Mouse (Mus musculus): Measurements from ENCODE around the gene Anapc2. TPM values are rescaled to one million over a fixed set of nuclear protein-coding genes. Genes with fewer than 3 reads are reported as not detected.

Gene Anapc2
- 116 TPM for polyA plus RNA-seq (2017; shearing (Covaris generic))

DNA sequence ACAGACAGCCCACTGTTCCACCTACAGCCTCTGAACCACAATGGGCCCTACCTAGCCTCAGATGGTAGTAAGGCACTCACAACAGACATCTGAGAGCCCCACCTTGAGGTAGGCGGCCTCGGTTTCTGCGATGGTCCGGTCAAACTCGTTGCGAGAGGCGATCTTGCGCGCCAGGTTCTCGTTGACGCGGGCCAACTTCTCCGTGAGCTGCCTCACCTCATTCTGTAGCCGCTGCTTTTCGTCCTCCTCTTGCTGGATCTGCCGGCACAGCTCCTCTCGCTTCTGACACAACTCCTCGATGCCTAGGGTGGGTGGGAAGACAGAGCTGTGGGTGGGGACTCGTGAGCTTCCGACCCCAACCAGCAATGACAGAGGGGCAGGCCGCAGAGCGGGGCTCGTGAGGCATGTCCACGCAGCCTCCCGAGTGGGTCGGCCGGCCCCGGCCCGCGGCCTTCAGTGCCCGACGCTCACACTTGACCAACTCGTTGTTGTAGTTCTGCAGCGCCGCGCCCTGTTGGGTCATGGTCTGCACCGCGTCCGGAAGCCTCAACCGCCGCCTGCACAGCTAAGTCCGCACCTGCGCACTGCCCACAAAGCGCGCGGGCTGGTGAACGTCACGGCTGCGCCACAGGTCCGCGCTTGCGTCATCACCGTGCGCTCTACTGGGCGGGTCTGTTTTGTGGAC is at the start of gene Anapc2, which contains the start of gene Ssna1:
Gene Anapc2, plus strand, starts transcription at position 652 of the 685 bp plus-strand sequence.
Gene Ssna1, minus strand, starts transcription at position 612 of the 685 bp plus-strand sequence.

DNA sequence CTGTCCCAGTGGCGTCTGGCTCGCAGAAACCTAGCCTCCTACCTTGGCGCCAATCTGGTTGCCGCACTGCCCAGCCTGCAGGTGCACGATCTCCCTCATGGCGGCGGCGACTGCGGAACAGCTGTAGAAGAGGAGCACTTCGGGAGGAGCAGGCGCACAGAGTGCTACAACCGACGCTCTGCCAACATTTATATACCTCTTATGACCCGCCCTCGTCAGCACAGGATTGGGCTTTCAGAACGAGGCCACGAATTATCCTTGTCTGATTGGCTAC is 47.8 kb upstream of the Anapc2 start, which contains the start of gene Tubb4b:
Gene Tubb4b, minus strand, starts transcription at position 211 of the 274 bp plus-strand sequence.

DNA sequence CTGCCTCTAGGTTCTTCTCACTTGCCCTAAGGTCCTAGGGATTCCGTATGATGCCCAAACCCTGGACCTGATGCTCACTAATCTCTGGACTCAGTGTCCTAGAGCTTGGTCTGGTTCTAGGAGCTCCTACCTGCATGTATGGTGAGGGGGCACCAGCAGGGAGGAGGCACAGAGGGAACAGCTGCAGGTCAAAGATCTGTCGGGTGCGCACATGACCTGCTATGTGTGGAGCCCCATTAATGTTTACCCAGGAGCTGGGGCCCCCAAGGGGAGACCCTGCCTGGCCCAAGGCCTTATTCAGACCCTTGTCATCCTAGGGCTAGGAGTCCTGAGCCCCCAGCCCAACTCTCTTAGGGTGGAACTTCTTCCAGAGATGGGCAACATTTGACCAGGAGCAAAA is 38.2 kb upstream of the Anapc2 start, which contains the start of gene Slc34a3:
Gene Slc34a3, minus strand, starts transcription at position 315 of the 400 bp plus-strand sequence.

DNA sequence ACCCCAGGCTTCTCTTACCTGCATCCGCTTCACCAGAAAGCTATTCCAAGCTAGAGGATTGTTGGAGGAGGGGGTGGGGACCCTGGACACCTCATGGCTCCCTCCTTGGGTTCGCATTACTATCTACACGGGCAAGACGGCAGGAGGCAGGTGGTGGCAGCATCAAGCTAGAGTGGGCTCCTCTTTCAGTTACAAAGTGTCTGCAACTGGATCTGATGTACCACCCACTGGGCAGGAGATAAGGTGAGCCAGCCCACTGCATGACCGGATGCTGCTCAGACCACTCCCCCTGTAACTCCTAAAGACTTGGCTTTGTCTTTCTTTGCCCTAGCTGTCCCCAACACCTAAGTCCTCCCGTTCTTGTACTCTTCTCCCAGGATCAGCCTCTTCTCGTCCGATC is 35.7 kb upstream of the Anapc2 start, which contains the start of gene Rnf224:
Gene Rnf224, minus strand, starts transcription at position 174 of the 400 bp plus-strand sequence.

DNA sequence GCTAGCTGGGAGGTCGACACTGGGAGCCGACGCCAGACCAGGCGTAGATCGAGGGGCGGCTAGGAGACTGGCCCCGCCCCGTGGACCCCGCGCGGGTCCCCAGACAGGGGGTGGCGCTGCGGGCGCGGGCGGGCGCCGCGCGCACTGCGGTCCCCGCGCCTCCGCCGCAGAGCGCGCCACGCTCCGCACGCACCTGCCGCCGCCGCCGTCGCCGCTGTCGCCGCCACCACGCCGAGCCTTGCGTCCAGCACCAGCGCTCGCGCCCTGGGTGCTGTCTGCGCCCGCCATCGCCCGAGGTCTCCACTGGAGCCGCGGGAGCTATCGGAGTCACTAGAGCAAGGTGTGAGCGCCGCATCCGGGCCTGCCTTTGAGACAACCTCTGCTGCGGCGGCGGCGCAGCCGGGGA is 30.2 kb upstream of the Anapc2 start, which contains the start of the genes Rnf208 and Cysrt1:
Gene Rnf208, plus strand, starts transcription at position 155 of the 406 bp plus-strand sequence.
Gene Cysrt1, minus strand, starts transcription at position 352 of the 406 bp plus-strand sequence.

DNA sequence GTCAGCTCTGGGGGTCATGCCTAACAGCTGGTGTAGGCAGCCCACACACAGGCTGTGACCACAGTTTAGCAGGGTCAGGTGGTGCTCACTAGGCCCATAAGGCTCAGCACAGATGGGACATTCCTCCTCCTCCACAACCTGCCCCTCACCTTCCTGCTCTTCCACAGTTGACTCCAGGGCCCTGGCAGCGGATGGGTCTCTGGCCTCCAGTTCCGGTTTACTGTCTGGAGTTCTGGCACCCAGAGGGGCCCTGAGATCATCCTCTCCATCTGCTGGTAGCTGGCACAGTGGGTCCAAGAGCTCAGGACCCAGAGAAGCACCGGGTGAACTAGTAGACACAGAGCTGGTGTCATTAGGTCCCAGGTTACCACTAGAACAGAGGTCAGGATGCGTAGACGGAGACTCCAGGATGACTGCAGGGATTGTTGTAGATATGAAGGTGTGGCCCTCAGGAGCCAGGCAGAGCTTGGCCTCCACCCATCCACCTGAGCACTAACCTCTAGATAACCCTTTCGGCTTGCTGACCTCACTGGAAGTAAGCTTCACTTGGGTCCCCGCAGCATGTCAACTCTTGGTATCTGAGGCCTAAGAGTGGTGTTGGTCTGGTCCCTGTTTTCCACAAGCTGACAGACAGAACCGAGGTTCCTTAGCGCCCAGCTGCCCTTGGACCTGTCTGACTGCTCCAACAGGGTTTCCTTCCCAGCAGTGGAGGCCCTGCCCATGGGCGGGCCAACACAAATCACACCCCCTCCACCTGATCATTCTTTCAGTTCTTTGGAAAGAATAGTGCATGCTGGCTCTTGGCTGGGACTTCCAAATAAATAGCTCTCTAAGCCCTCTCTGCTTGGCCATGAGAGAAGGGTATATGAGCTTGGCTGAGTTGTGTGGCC is 25.9 kb upstream of the Anapc2 start, which contains the start of gene AL732309.1:
Gene AL732309.1, minus strand, starts transcription at position 681 of the 890 bp plus-strand sequence.

DNA sequence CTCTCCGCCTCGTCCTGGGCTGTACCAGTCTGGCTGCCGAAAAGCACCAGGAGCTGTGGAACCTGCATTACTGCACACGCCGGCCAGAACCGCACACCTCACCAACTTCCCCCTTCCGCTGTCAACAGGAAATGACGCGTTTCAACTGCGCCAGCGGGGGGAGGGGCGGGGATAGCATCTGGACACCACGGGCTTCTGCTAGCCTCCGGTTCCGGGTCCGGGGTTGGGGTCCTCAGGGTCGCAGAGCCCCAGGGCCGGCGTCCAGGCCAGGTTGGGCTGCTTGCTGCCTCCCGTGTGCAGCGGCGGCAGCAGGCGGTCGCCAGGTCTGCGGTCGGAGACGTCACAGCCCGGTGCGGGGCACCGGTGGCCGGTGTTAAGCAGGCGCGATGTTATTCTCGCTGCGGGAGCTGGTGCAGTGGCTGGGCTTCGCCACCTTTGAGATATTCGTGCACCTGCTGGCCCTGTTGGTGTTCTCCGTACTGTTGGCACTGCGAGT is 16.9 kb upstream of the Anapc2 start, which contains the start of gene Tmem203:
Gene Tmem203, plus strand, starts transcription at position 156 of the 496 bp plus-strand sequence.

DNA sequence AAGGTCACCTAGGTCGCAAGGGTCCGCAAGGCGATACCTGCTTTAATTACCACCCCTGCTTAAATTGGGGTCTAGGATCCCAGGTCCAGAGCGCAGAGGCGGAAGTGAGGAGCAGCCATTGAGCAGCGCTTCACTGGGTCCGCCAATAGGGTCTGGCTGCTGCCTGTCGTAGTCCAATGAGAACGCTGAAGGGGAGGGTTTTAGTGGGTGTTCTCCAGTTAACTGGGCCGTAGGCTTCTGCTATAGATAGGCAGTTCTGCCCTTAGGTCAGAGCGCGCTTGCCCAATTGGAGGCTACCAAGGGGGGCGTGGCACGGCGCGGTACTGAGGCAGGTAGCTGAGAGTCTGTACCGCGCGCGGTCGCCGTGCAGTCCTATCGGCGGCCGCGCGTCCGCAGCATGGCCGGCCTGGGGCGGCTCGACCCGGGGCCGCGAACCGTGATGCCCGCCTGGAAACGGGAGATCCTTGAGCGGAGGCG is 9.9 kb upstream of the Anapc2 start, which contains the start of gene Tprn:
Gene Tprn, plus strand, starts transcription at position 328 of the 477 bp plus-strand sequence.

DNA sequence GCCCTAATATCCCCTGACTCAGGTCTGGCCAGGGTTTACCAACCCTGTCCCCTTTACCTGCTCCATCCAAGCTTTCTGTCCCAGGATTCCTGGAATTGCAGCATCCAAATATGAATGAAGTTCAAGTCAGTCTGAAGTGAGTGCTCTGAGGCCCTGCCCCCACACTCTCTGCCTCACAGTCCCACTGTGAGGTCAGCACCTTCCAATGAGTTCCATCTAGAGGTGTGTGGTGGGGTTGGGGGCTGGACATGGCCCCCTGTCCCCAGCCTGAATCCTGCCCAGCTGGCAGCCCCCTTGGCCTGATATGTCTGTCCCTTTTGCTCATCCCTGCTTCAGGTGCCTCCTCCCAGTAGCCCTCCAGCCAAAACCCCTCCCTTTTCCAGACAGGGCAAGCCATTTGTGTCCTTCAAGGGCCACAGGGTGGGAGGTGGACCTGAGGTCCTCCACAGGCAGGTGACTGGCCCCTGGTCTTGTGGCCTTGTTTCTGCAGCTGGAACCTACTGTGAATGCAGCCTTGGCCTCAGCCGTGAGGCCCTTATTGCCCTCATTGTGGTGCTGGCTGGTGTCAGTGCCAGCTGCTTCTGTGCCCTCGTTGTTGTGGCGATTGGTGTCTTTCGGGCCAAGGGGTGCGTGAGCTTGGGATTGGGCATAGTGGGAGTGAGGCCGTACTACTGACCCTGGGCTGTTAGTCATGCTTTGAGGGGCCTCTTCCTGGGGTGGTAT is 15.8 kb downstream of the Anapc2 start, which contains the start of gene Tmem210:
Gene Tmem210, plus strand, starts transcription at position 219 of the 723 bp plus-strand sequence.

DNA sequence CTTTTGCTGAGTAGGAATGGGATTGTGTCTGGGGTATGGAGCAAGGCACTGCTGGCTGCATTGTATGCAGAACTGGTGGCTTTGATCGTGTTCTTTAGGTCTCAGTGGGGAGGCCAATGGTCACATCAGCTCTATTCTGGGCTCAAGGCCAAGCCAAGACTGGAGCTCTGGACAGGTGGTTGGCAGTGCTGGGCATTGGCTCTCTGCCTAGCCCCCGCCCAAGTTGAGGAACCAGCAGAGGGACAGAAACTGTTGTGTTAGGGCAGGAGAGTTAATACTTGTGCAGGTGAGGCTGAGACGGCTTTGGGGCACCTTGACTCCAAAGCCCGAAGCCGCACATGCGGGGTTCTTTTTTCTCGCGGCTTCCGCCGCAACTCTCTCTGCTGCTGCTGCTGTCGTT is 17.4 kb downstream of the Anapc2 start, which contains the start of gene Lrrc26:
Gene Lrrc26, plus strand, starts transcription at position 265 of the 400 bp plus-strand sequence.

DNA sequence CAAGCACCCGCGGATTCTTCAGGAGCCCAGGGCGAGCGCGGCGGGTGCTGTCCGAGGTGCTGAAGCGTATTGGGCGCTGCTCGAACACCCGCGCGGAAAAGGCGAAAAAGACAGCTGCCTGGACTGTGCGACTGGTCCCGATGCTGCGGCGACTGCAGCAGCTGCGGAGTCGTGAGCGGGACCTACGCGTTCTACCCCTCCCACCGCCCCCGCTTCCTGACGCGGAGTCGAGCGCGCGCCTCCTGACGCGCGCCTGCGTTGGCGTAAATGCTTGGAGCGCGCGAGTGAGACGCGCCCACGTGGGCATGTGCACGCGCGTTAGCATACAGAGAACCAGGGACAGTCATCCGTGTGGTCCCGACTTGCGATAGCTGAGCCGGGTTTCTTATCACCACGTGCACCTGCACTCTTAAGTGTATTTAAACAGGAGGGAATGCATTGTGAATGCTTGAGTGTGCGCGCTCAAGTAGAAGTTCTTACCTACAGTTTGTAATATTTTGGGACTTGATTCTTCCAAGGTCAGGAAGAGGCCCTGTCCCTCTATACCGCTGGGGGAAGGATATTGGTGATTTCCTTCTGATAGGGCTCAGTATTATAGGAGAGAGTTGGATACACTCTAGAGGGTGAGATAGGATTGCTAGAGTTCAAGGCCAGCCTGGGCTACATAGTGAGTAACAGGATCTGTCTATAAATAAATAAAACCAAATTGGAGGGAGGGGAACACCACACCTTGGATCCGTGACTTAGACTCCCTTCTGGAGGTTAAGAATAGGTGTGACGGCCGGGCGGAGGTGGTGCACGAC is 46.9 kb downstream of the Anapc2 start, which contains the start of gene Grin1:
Gene Grin1, minus strand, starts transcription at position 217 of the 803 bp plus-strand sequence.

DNA sequence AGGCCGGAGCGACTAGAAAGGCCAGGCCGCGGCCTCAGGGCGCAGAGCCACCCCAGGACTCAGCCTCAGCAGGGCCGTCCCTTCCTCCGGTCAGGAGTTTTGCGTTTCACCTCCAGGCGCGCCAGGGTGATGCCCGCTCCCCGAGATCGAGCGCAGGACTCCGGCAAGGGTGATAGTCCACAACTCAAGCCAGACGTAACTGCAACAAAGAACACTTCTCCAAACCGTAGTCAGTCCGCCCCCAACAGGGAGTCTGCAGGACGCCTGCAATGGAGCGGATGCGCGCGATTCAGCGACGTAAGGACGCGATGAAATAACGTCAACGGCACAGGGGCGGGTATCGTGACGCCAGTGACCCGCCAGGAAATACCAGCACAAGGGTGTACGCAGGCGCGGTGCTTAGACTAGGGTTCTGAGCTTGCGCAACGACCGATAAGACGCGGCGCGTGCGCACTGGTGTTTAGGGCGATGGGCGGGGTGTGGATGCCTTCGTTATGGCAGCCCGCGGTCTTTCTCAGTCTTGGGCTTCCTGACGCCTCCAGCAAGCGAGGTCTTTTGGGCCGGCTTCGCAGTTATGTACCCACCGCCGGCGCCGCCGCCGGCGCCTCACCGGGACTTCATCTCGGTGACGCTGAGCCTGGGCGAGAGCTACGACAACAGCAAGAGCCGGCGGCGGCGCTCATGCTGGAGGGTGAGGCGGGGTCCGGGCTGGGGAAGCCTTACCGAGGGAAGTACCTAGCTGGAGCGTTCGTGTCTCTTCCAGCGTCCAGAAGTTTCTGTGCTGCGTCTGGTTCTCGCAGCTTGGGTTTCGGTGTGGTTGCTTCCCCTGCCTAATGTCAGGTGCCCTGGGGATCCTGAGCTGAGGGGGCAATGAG is 60.2 kb downstream of the Anapc2 start, which contains the start of gene Man1b1:
Gene Man1b1, plus strand, starts transcription at position 53 of the 875 bp plus-strand sequence.

Other genes starting within 250 kb of the Anapc2 start
- gene Nsmf, start 218.1 kb upstream of the Anapc2 start, polyA plus RNA-seq (2017; shearing (Covaris generic)) = 53.2 TPM
- gene Entpd8, start 192.2 kb upstream of the Anapc2 start, polyA plus RNA-seq (2017; shearing (Covaris generic)) = 0.37 TPM
- 8.3 TPM for gene Noxa1, start 177.3 kb upstream of the Anapc2 start, polyA plus RNA-seq (2017; shearing (Covaris generic))
- 5.1 TPM for gene Nrarp, start 91.7 kb upstream of the Anapc2 start, polyA plus RNA-seq (2017; shearing (Covaris generic))
- 115 TPM for gene Tor4a, start 75.6 kb upstream of the Anapc2 start, polyA plus RNA-seq (2017; shearing (Covaris generic))
- gene Nelfb, start 61.0 kb upstream of the Anapc2 start, polyA plus RNA-seq (2017; shearing (Covaris generic)) = 141 TPM
- not detected for gene Stpg3, start 57.8 kb upstream of the Anapc2 start, polyA plus RNA-seq (2017; shearing (Covaris generic))
- 0.49 TPM for gene Fam166a, start 53.7 kb upstream of the Anapc2 start, polyA plus RNA-seq (2017; shearing (Covaris generic))
- 174 TPM for gene Tubb4b, start 47.8 kb upstream of the Anapc2 start, polyA plus RNA-seq (2017; shearing (Covaris generic))
- gene Slc34a3, start 38.1 kb upstream of the Anapc2 start, polyA plus RNA-seq (2017; shearing (Covaris generic)) = not detected
- gene Rnf224, start 35.7 kb upstream of the Anapc2 start, polyA plus RNA-seq (2017; shearing (Covaris generic)) = not detected
- 2.2 TPM for gene Rnf208, start 30.2 kb upstream of the Anapc2 start, polyA plus RNA-seq (2017; shearing (Covaris generic))
- gene Cysrt1, start 30.0 kb upstream of the Anapc2 start, polyA plus RNA-seq (2017; shearing (Covaris generic)) = not detected
- gene AL732309.1, start 25.6 kb upstream of the Anapc2 start, polyA plus RNA-seq (2017; shearing (Covaris generic)) = 7.9 TPM
- 25.3 TPM for gene Tmem203, start 17.0 kb upstream of the Anapc2 start, polyA plus RNA-seq (2017; shearing (Covaris generic))
- 18.9 TPM for gene Tprn, start 9.9 kb upstream of the Anapc2 start, polyA plus RNA-seq (2017; shearing (Covaris generic))
- gene Ssna1, start within 50 bp of the Anapc2 start, polyA plus RNA-seq (2017; shearing (Covaris generic)) = 118 TPM
- gene Tmem210, start 15.7 kb downstream of the Anapc2 start, polyA plus RNA-seq (2017; shearing (Covaris generic)) = not detected
- gene Lrrc26, start 17.4 kb downstream of the Anapc2 start, polyA plus RNA-seq (2017; shearing (Covaris generic)) = 0.14 TPM
- gene Grin1, start 46.7 kb downstream of the Anapc2 start, polyA plus RNA-seq (2017; shearing (Covaris generic)) = 0.25 TPM
- 21.4 TPM for gene Man1b1, start 59.9 kb downstream of the Anapc2 start, polyA plus RNA-seq (2017; shearing (Covaris generic))
- gene Dpp7, start 83.9 kb downstream of the Anapc2 start, polyA plus RNA-seq (2017; shearing (Covaris generic)) = 20.6 TPM
- 40.8 TPM for gene Uap1l1, start 93.2 kb downstream of the Anapc2 start, polyA plus RNA-seq (2017; shearing (Covaris generic))
- 0.87 TPM for gene Sapcd2, start 99.8 kb downstream of the Anapc2 start, polyA plus RNA-seq (2017; shearing (Covaris generic))
- gene Entpd2, start 123.4 kb downstream of the Anapc2 start, polyA plus RNA-seq (2017; shearing (Covaris generic)) = not detected
- gene Npdc1, start 126.9 kb downstream of the Anapc2 start, polyA plus RNA-seq (2017; shearing (Covaris generic)) = 0.96 TPM
- 5.3 TPM for gene Fut7, start 150.8 kb downstream of the Anapc2 start, polyA plus RNA-seq (2017; shearing (Covaris generic))
- 74.7 TPM for gene Abca2, start 156.2 kb downstream of the Anapc2 start, polyA plus RNA-seq (2017; shearing (Covaris generic))
- 3.2 TPM for gene Clic3, start 184.4 kb downstream of the Anapc2 start, polyA plus RNA-seq (2017; shearing (Covaris generic))
- 112 TPM for gene Paxx, start 188.6 kb downstream of the Anapc2 start, polyA plus RNA-seq (2017; shearing (Covaris generic))
- not detected for gene Ptgds, start 197.6 kb downstream of the Anapc2 start, polyA plus RNA-seq (2017; shearing (Covaris generic))
- not detected for gene Lcn12, start 221.4 kb downstream of the Anapc2 start, polyA plus RNA-seq (2017; shearing (Covaris generic))
- 110 TPM for gene Fbxw5, start 228.3 kb downstream of the Anapc2 start, polyA plus RNA-seq (2017; shearing (Covaris generic))
- 9.6 TPM for gene C8g, start 229.2 kb downstream of the Anapc2 start, polyA plus RNA-seq (2017; shearing (Covaris generic))

Data from CD4-positive, CD25-positive, alpha-beta regulatory T cell (primary cell).